Mouse (Mus musculus) stomach, embryonic 14.5 days (tissue): Measurements from ENCODE around the gene Otulin. TPM values are rescaled to one million over a fixed set of nuclear protein-coding genes. Genes with fewer than 3 reads are reported as not detected.
A peak's percentile ranks its signal among the peaks of the same experiment; 100 is the strongest.

Experiments used
- ATAC-seq: fragments of 200-750 bp; cut with Nextera tagmentation; 2 replicates; pipeline ENCODE4 v1.8.0; 2017; ENCODE audit warnings: low read depth, moderate TSS enrichment; ENCODE audit not compliant: insufficient number of reproducible peaks, insufficient read depth, low FRiP score
- H3K27ac ChIP-seq: fragments of 300-500 bp; sonication (generic); 2 replicates; pipeline ENCODE4 v1.5.1; 2014; ENCODE audit warnings: mild to moderate bottlenecking, low read length, moderate library complexity, mixed read lengths
- H3K27me3 ChIP-seq: fragments of 300-500 bp; sonication (generic); 2 replicates; pipeline ENCODE4 v1.6.1; 2014; ENCODE audit warnings: low read length, control low read depth, mixed read lengths; ENCODE audit not compliant: control insufficient read depth, insufficient read depth
- H3K36me3 ChIP-seq: fragments of 300-500 bp; sonication (generic); 2 replicates; pipeline ENCODE4 v1.6.1; 2014; ENCODE audit warnings: mild to moderate bottlenecking, control low read depth, low read length, moderate library complexity, mixed read lengths; ENCODE audit not compliant: control insufficient read depth, insufficient read depth
- H3K4me1 ChIP-seq: fragments of 300-500 bp; sonication (generic); 2 replicates; pipeline ENCODE4 v1.6.1; 2014; ENCODE audit warnings: low read length, control low read depth, mixed read lengths; ENCODE audit not compliant: control insufficient read depth, insufficient read depth
- H3K4me2 ChIP-seq: fragments of 300-500 bp; sonication (generic); replicated peaks from 2 replicates; pipeline ENCODE4 v1.6.1; 2014; ENCODE audit warnings: low read depth, low read length, control low read depth
- H3K4me3 ChIP-seq: fragments of 300-500 bp; sonication (generic); 2 replicates; pipeline ENCODE4 v1.5.1; 2014; ENCODE audit warnings: low read depth, low read length, control low read depth
- H3K9ac ChIP-seq: fragments of 300-500 bp; sonication (generic); replicated peaks from 2 replicates; pipeline ENCODE4 v1.6.1; 2014; ENCODE audit warnings: low read depth, mild to moderate bottlenecking, control low read depth, low read length, moderate library complexity, mixed read lengths
- H3K9me3 ChIP-seq: fragments of 300-500 bp; sonication (generic); 2 replicates; pipeline ENCODE4 v1.6.1; 2016; ENCODE audit warnings: low read depth, low read length, control low read depth; ENCODE audit not compliant: control insufficient read depth
- WGBS: fragments of 180-500 bp; shearing (Covaris S2); extraction: QIAGEN DNeasy Blood & Tissue Kit; methylation state at CpG from one replicate; pipeline ENCODE4 v1.1.7; 2014; 5-methylcytosine and 5-hydroxymethylcytosine counted together
- polyA plus RNA-seq: library from polyadenylated mRNA; unstranded; fragments of >200 nt; fragmentation: Nextera tagmentation; extraction: Ambion mirVana; gene quantifications from 2 replicates; pipeline ENCODE4 v1.2.1, GENCODE M21; 2014

The Otulin gene
- polyA plus RNA-seq, 1 experiment from 2014 or later: 33.2 TPM

DNA sequence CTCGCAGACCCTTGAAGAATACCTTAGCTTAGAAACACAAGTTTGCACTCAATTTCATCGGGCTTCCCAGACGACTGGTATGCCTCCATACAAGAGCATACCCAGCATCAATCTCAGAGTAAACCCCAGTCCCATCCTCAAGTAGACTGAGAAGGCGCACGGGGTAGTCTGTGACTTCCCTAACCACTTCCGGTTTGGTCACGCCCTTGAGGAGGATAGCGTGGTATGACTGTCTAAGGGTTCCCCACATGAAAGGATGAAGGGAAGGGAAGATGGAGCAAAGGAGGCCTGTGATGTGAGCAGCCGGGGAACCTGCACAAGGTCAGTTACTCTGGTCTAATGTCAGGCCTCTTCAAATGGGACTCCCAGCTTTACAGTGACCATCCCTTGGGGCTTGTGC is 2.7 kb downstream of the Otulin start:
- Histone ChIP-seq H3K9ac (no peak overlapping the region), H3K4me2 (no peak overlapping the region), H3K27me3 (no peaks in the 10 kb centered on the region), H3K4me3 (no peak overlapping the region), H3K27ac (no peak overlapping the region), H3K4me1 (peaks cover 9% of the 10 kb centered on the region), H3K9me3 (no peaks in the 10 kb centered on the region), H3K36me3 (no peaks in the 10 kb centered on the region)
- ATAC-seq: no peak
- WGBS: 87% methylated on average over 9 of the region's 9 CpGs

DNA sequence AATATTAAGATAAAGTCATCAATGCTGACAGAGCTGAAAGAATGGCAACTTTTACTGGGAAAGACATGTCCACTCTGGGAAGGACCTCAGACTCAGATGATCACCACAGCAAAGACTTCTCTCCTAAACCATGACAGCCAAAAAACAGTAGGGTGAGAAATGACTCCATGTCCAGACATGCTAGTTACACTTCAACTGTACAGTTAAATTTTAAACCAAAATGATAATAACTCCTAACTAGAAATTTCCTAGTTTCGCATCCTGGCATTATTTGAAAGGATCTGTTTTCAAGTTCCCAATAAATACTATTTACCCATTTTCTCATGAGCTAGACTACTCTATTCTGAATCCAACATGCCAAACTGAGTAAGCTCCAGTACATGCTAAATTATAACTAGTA is 4.2 kb downstream of the Otulin start:
- H3K36me3 ChIP-seq: no peaks in the 10 kb centered on the region
- H3K4me2 ChIP-seq: no peak overlapping the region
- ATAC-seq: no peak
- no peak overlapping the region for H3K4me3 ChIP-seq
- no peaks in the 10 kb centered on the region for H3K9me3 ChIP-seq
- no peaks in the 10 kb centered on the region for H3K27me3 ChIP-seq
- WGBS: 88% methylated on average over 1 of the region's 1 CpGs
- peaks cover 9% of the 10 kb centered on the region for H3K4me1 ChIP-seq
- H3K27ac ChIP-seq: no peak overlapping the region
- no peak overlapping the region for H3K9ac ChIP-seq

GRCm38 (mm10) chr15:27625890-27626255 is 4.6 kb downstream of the Otulin start:
- Histone ChIP-seq H3K9me3 (no peaks in the 10 kb centered on the region), H3K36me3 (no peaks in the 10 kb centered on the region; the same call in 1 of the 2 replicates), H3K27ac (no peak overlapping the region), H3K4me3 (no peak overlapping the region), H3K4me1 (peaks cover 9% of the 10 kb centered on the region), H3K9ac (no peak overlapping the region), H3K4me2 (no peak overlapping the region), H3K27me3 (no peaks in the 10 kb centered on the region)
- 86% methylated on average over 10 of the region's 10 CpGs for WGBS
- ATAC-seq: no peak

- Histone ChIP-seq H3K9ac (no peak overlapping the region), H3K9me3 (no peaks in the 10 kb centered on the region), H3K4me2 (no peak overlapping the region), H3K36me3 (no peaks in the 10 kb centered on the region; the same call in 1 of the 2 replicates), H3K4me3 (no peak overlapping the region), H3K27ac (no peak overlapping the region), H3K27me3 (no peaks in the 10 kb centered on the region), H3K4me1 (peaks cover 9% of the 10 kb centered on the region)
- ATAC-seq: no peak
- 87% methylated on average over 13 of the region's 13 CpGs for WGBS
Observed at GRCm38 (mm10) chr15:27625014-27625889, 5.2 kb downstream of the Otulin start.

- ATAC-seq: no peak
Observed at GRCm38 (mm10) chr15:27623286-27623685, 7.2 kb downstream of the Otulin start.

GRCm38 (mm10) chr15:27620475-27621185 is 9.9 kb downstream of the Otulin start:
- Histone ChIP-seq H3K36me3 (peaks cover 20% of the 10 kb centered on the region), H3K4me2 (no peak overlapping the region), H3K27ac (no peak overlapping the region), H3K9me3 (no peaks in the 10 kb centered on the region), H3K4me1 (no peaks in the 10 kb centered on the region), H3K9ac (no peak overlapping the region), H3K27me3 (no peaks in the 10 kb centered on the region), H3K4me3 (no peak overlapping the region)
- no peak for ATAC-seq
- 84% methylated on average over 6 of the region's 6 CpGs for WGBS

More at GRCm38 (mm10) chr15:27623286-27623685, 7.2 kb downstream of the Otulin start:
- Histone ChIP-seq H3K27ac (no peak overlapping the region), H3K4me2 (no peak overlapping the region), H3K27me3 (no peaks in the 10 kb centered on the region), H3K36me3 (peaks cover 10% of the 10 kb centered on the region), H3K4me1 (no peaks in the 10 kb centered on the region), H3K9me3 (no peaks in the 10 kb centered on the region), H3K9ac (no peak overlapping the region), H3K4me3 (no peak overlapping the region)
- WGBS: 86% methylated on average over 6 of the region's 6 CpGs

DNA sequence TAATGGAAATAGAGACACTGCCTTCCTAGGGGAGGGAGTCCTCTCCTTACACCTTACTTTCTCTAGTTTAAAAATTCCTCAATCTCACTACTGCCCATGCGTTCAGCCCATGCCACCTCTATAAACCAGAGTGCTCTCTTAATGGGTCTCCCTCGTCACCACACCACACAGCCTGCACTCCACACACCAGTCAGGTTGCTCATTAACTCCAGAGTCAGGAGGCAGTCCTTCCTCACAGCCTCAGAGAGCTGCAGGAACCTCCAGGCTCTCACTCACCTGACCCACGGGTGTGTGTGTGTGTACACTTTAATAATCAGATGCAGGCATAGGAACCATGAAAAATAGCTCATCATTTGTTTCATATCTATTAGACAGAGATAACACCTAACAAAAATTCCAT is 10.8 kb downstream of the Otulin start:
- Histone ChIP-seq H3K4me1 (no peaks in the 10 kb centered on the region), H3K9ac (no peak overlapping the region), H3K27ac (no peak overlapping the region), H3K9me3 (no peaks in the 10 kb centered on the region), H3K27me3 (no peaks in the 10 kb centered on the region), H3K4me3 (no peak overlapping the region), H3K36me3 (peaks cover 26% of the 10 kb centered on the region), H3K4me2 (no peak overlapping the region)
- peak; percentile 77; the same call in 1 of the 2 replicates for ATAC-seq
- WGBS: 69% methylated on average over 3 of the region's 3 CpGs

- ATAC-seq: no peak
- Histone ChIP-seq H3K4me2 (no peak overlapping the region), H3K27ac (no peak overlapping the region), H3K36me3 (peaks cover 26% of the 10 kb centered on the region), H3K9me3 (no peaks in the 10 kb centered on the region), H3K9ac (no peak overlapping the region), H3K4me3 (no peak overlapping the region), H3K4me1 (no peaks in the 10 kb centered on the region), H3K27me3 (no peaks in the 10 kb centered on the region)
- 65% methylated on average over 6 of the region's 6 CpGs for WGBS
Observed at GRCm38 (mm10) chr15:27618778-27619533, 11.5 kb downstream of the Otulin start.
